Mouse (Mus musculus) lung, adult 2 months (tissue): Measurements from ENCODE around the gene Ankrd2.

ENCODE experiments used
- CTCF ChIP-seq: fragments of 200-500 bp; IDR thresholded peaks from 2 replicates; pipeline ENCODE4 v1.5.1; 2011; ENCODE audit warnings: mild to moderate bottlenecking, low read length, control low read depth; ENCODE audit not compliant: insufficient read depth
- POLR2A ChIP-seq: fragments of 200-500 bp; IDR thresholded peaks from 2 replicates; pipeline ENCODE4 v1.6.1; 2011; ENCODE audit warnings: low read depth, mild to moderate bottlenecking, control low read depth, low read length, borderline replicate concordance; ENCODE audit errors: extremely low read depth

- no peak for TF ChIP-seq CTCF
- TF ChIP-seq POLR2A: no peak
Observed at GRCm38 (mm10) chr19:42011123-42011522, 24.7 kb upstream of the Ankrd2 start.
